Mouse (Mus musculus): ENCODE results near the gene Trim31. TPM values are rescaled to one million over a fixed set of nuclear protein-coding genes. Genes with fewer than 3 reads are reported as not detected.

Trim31 gene
- polyA plus RNA-seq, 1 experiment: not detected

- H3K27me3 ChIP-seq (ENCODE audit: control insufficient read depth, insufficient read depth, low read length, poor library complexity, severe bottlenecking): no peaks in the 10 kb centered on the region
- no peak overlapping the region for H3K27ac ChIP-seq (ENCODE audit: insufficient read depth, low read length)
- H3K36me3 ChIP-seq (ENCODE audit: control insufficient read depth, insufficient read depth, low read length, poor library complexity, severe bottlenecking): no peaks in the 10 kb centered on the region
- TF ChIP-seq EP300 (IDR thresholded peaks at IDR 0.05; ENCODE audit: insufficient read depth, low read depth, low read length): no peak
- TF ChIP-seq CTCF (IDR thresholded peaks at IDR 0.05; ENCODE audit: low read depth, low read length): no peak
- no peak for TF ChIP-seq POLR2A (IDR thresholded peaks at IDR 0.05; ENCODE audit: insufficient read depth, low read length)
- no peaks in the 10 kb centered on the region for H3K9me3 ChIP-seq (replicated peaks; ENCODE audit: control insufficient read depth, insufficient read depth, low read length, poor library complexity, severe bottlenecking)
- H3K4me3 ChIP-seq (ENCODE audit: low read depth, low read length): no peak overlapping the region
- no peak overlapping the region for H3K9ac ChIP-seq (ENCODE audit: low read depth, poor library complexity, severe bottlenecking)
- H3K4me1 ChIP-seq (ENCODE audit: control insufficient read depth, insufficient read depth, low read length): no peaks in the 10 kb centered on the region
These were observed 2.8 kb downstream of the Trim31 start for GRCm38 (mm10) chr17:36900691-36901090.

DNA sequence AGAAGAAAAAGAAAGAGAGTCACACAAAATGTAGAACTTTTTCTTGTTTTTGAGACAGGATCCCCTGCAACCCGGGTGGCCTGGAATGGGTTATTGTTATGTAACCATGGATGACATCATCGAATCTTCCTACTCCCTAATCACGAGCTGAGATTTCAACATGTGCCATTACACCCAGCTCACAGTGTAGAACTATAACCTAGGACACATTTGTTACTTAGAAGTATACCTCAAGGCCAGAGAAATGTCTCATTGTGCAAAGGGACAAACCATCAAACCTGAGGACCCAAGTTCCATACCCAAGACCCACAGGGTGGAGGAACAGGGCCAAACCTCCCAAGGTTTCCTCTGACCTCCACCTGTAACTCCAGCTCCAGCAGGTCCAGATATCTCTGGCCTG lies 5.7 kb downstream of the Trim31 start:
- Histone ChIP-seq H3K36me3 (ENCODE audit: control insufficient read depth, insufficient read depth, low read length, poor library complexity, severe bottlenecking) (no peaks in the 10 kb centered on the region), H3K27ac (ENCODE audit: insufficient read depth, low read length) (no peak overlapping the region; the same call in 1 of the 2 replicates), H3K27me3 (ENCODE audit: control insufficient read depth, insufficient read depth, low read length, poor library complexity, severe bottlenecking) (no peaks in the 10 kb centered on the region), H3K9me3 (replicated peaks; ENCODE audit: control insufficient read depth, insufficient read depth, low read length, poor library complexity, severe bottlenecking) (no peaks in the 10 kb centered on the region), H3K4me3 (ENCODE audit: low read depth, low read length) (no peak overlapping the region), H3K9ac (ENCODE audit: low read depth, poor library complexity, severe bottlenecking) (no peak overlapping the region), H3K4me1 (ENCODE audit: control insufficient read depth, insufficient read depth, low read length) (peaks cover 2% of the 10 kb centered on the region)
- TF ChIP-seq POLR2A (IDR thresholded peaks at IDR 0.05; ENCODE audit: insufficient read depth, low read length) (no peak), CTCF (IDR thresholded peaks at IDR 0.05; ENCODE audit: low read depth, low read length) (no peak), EP300 (IDR thresholded peaks at IDR 0.05; ENCODE audit: insufficient read depth, low read depth, low read length) (no peak)

DNA sequence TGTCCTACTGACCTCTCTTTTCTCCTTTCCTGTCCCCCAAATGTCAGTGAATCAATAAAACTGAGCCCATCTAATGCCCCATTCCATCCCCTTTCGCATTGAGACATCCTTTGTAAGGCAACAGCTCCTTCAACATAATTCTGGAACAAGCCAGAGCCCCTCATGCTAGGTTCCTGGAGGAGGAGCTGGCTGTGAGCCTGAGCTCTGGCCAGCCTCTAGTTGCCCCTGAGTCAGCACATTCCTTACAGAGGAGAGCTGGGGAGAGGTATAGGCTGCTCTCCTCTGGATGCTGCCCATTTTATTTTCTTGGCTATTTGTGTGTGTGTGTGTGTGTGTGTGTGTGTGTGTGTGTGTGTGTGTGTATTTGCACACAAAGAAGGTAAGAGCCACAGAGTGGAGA lies 10.3 kb downstream of the Trim31 start:
- H3K27me3 ChIP-seq (ENCODE audit: control insufficient read depth, insufficient read depth, low read length, poor library complexity, severe bottlenecking): no peaks in the 10 kb centered on the region
- no peak overlapping the region for H3K9ac ChIP-seq (ENCODE audit: low read depth, poor library complexity, severe bottlenecking)
- TF ChIP-seq EP300 (IDR thresholded peaks at IDR 0.05; ENCODE audit: insufficient read depth, low read depth, low read length) (no peak), CTCF (IDR thresholded peaks at IDR 0.05; ENCODE audit: low read depth, low read length) (no peak), POLR2A (IDR thresholded peaks at IDR 0.05; ENCODE audit: insufficient read depth, low read length) (no peak)
- H3K4me1 ChIP-seq (ENCODE audit: control insufficient read depth, insufficient read depth, low read length): peaks cover 2% of the 10 kb centered on the region
- H3K27ac ChIP-seq (ENCODE audit: insufficient read depth, low read length): no peak overlapping the region
- no peaks in the 10 kb centered on the region for H3K36me3 ChIP-seq (ENCODE audit: control insufficient read depth, insufficient read depth, low read length, poor library complexity, severe bottlenecking)
- H3K9me3 ChIP-seq (replicated peaks; ENCODE audit: control insufficient read depth, insufficient read depth, low read length, poor library complexity, severe bottlenecking): no peaks in the 10 kb centered on the region
- no peak overlapping the region for H3K4me3 ChIP-seq (ENCODE audit: low read depth, low read length)

- Histone ChIP-seq H3K27me3 (ENCODE audit: control insufficient read depth, insufficient read depth, low read length, poor library complexity, severe bottlenecking) (no peaks in the 10 kb centered on the region), H3K4me1 (ENCODE audit: control insufficient read depth, insufficient read depth, low read length) (peaks cover 2% of the 10 kb centered on the region), H3K4me3 (ENCODE audit: low read depth, low read length) (no peak overlapping the region), H3K27ac (ENCODE audit: insufficient read depth, low read length) (no peak overlapping the region), H3K36me3 (ENCODE audit: control insufficient read depth, insufficient read depth, low read length, poor library complexity, severe bottlenecking) (no peaks in the 10 kb centered on the region), H3K9me3 (replicated peaks; ENCODE audit: control insufficient read depth, insufficient read depth, low read length, poor library complexity, severe bottlenecking) (no peaks in the 10 kb centered on the region), H3K9ac (ENCODE audit: low read depth, poor library complexity, severe bottlenecking) (no peak overlapping the region)
- no peak for TF ChIP-seq POLR2A (IDR thresholded peaks at IDR 0.05; ENCODE audit: insufficient read depth, low read length)
These were observed 11.9 kb downstream of the Trim31 start for GRCm38 (mm10) chr17:36909802-36910201.

- TF ChIP-seq POLR2A (IDR thresholded peaks at IDR 0.05; ENCODE audit: insufficient read depth, low read length): no peak
- TF ChIP-seq CTCF (IDR thresholded peaks at IDR 0.05; ENCODE audit: low read depth, low read length): no peak
- no peak for TF ChIP-seq EP300 (IDR thresholded peaks at IDR 0.05; ENCODE audit: insufficient read depth, low read depth, low read length)
- Histone ChIP-seq H3K27me3 (ENCODE audit: control insufficient read depth, insufficient read depth, low read length, poor library complexity, severe bottlenecking) (no peaks in the 10 kb centered on the region), H3K9ac (ENCODE audit: low read depth, poor library complexity, severe bottlenecking) (no peak overlapping the region), H3K4me1 (ENCODE audit: control insufficient read depth, insufficient read depth, low read length) (peaks cover 2% of the 10 kb centered on the region), H3K9me3 (replicated peaks; ENCODE audit: control insufficient read depth, insufficient read depth, low read length, poor library complexity, severe bottlenecking) (no peaks in the 10 kb centered on the region), H3K27ac (ENCODE audit: insufficient read depth, low read length) (no peak overlapping the region), H3K36me3 (ENCODE audit: control insufficient read depth, insufficient read depth, low read length, poor library complexity, severe bottlenecking) (no peaks in the 10 kb centered on the region), H3K4me3 (ENCODE audit: low read depth, low read length) (no peak overlapping the region)
These were observed 14.1 kb downstream of the Trim31 start for GRCm38 (mm10) chr17:36912031-36912430.

DNA sequence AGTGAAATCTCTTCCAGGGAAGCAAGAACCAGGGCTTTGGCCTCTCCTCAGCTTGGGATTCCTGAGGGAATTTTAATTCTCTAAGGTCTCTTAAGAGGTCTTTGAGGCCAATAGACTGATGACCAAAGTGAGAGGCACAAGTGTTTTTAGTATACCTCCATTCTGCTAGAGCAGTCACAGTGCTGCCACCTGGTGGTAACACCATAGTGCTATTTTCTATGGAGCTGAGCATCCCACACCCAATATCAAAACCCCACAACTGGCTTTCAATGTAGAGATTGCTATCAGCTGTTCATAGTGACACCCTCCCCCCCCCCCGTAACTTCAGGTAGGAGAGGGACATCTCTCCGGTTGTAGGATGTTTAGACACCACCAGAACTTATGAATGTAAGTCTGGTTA lies 16.2 kb downstream of the Trim31 start:
- Histone ChIP-seq H3K9me3 (replicated peaks; ENCODE audit: control insufficient read depth, insufficient read depth, low read length, poor library complexity, severe bottlenecking) (no peaks in the 10 kb centered on the region), H3K27ac (ENCODE audit: insufficient read depth, low read length) (no peak overlapping the region), H3K4me3 (ENCODE audit: low read depth, low read length) (no peak overlapping the region), H3K27me3 (ENCODE audit: control insufficient read depth, insufficient read depth, low read length, poor library complexity, severe bottlenecking) (no peaks in the 10 kb centered on the region), H3K36me3 (ENCODE audit: control insufficient read depth, insufficient read depth, low read length, poor library complexity, severe bottlenecking) (no peaks in the 10 kb centered on the region), H3K4me1 (ENCODE audit: control insufficient read depth, insufficient read depth, low read length) (no peaks in the 10 kb centered on the region), H3K9ac (ENCODE audit: low read depth, poor library complexity, severe bottlenecking) (no peak overlapping the region)
- no peak for TF ChIP-seq EP300 (IDR thresholded peaks at IDR 0.05; ENCODE audit: insufficient read depth, low read depth, low read length)
- peak; percentile 38 for TF ChIP-seq CTCF (IDR thresholded peaks at IDR 0.05; ENCODE audit: low read depth, low read length)
- no peak for TF ChIP-seq POLR2A (IDR thresholded peaks at IDR 0.05; ENCODE audit: insufficient read depth, low read length)

Measured in ES-Bruce4 (cell line).